Mouse (Mus musculus): ENCODE measurements at regions not wholly inside any gene's neighbourhood (a gene's known extent, or its start where the extent isn't known, plus 50 kb on each side); places are given as distances from the start of the nearest gene placed in this dataset.

DNA sequence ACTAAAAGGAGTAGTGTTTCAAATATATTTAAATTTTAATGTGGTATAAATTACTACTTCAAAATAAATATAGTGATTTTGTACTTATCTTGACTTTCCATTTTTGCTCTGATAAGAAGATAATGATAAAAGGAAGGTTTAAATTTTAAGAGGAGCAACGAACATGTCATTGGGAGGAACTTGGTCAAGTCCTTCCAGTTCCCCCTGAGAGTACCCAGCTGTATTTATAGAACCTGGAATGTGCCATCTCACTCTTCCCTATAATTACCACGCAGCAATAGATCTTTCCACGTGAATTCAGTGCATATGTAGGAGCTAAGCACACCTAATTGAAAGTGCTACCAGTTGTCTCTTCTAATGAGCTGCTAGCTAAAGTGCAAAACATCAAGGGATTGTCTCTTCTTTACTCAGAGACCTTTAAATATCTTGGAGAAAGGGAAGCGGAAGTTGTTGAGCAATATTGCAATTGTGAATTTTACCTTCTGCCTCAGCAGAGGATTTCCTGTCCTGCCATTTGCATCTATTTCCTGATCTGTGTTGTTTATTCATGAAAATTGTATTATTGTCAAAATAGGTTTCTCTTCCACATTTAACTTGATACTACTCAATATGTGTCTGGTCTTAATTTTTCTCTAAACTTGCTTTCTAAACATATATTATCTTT lies 1243.0 kb upstream of the Zeb2 start:
- no peak for DNase-seq (ENCODE audit: low spot score)

DNA sequence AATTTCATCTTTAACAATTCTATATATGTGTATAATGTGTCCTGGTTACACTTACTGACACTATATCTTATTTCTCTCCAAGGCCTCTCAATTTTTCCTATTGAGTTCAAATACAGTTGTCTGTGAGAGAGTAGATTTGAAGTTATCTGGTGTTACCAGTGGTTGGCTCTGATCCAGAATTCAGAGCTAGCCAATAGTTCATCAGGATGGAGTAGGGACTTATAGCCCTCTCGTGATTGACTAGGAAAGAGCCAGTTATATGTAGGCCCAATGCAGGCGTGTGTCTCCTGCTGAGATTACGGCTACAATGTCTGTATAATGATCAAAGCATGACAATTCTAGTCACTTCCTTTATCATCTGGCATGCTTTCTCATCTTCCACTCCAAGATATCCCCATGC lies 1241.0 kb upstream of the Zeb2 start:
- DNase-seq (ENCODE audit: low spot score) = no peak

DNA sequence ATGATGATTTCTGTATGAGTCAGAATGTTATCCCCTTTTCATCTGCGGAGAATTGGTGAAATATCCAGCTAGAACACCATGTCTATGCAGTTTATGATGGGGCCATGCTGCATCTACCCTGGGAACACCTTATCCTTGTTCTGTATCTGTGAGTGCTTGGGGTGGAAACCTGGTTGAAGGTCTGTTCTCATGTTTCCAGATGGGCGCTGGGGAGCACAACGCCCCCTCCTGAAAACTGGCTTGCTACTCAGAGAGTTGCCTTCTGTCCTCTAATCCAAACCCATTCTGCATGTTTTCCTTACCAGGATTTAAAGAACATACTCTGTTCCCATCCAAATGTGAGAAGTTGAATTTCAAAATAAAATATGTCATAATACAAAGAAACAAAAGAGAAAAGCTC lies 1239.5 kb upstream of the Zeb2 start:
- no peak for DNase-seq (ENCODE audit: low spot score)

DNA sequence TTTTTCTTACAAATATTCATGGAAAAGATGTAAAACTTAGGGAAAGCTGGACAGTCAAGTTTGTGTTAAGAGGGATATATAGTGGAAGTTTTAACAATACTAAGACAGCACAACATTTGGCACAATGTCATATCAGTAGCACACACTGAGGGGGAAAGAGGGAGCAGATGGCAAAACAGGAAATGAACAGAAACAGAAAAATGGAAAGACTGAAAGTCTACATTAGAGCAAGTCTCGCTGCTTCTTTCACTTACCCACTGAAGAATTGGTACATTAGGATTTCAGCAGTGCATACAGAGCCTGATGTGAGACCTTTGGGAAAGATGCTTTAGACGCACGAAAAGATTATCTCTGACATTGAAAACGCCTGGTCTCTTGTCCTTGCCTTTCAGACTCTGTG lies 1223.5 kb upstream of the Zeb2 start:
- no peak for DNase-seq (ENCODE audit: low spot score)

DNA sequence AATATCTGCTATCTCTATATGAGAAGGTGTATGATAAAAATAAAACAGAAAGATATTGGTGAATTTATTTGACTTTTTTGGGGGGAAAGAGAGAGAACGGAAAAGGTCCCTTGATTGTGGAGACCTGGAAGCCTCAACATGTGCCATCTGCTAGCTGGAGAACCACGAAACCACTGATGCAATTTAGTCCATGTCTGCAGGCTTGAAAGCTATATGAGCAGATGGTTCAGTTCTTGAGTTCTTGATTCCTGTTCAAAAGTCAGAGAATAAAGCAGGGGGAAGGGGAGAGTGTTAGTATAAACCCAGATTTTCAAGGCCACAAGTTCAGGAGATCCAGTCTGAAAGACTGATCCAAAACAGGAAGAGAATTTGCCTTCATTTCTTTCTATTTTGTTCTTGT lies 1199.5 kb upstream of the Zeb2 start:
- no peak for DNase-seq (ENCODE audit: low spot score)

DNA sequence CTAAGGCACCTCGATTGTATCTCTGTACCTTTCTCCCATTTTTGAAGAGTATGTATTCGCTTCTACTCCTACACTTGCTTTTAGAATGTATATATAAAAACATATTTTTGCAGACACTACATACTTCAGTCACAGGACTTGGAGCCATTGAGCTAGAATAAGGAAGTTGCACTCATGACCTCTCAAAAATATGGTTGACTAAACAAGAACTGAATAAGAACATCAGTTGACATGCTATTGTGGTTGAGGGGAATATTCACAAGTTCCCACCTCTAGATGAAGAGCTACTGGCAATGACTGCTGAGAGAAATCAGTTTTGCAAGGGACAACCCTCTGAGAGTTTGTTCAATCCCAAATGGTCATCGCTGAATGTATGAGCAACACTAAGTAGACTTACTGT lies 1198.0 kb upstream of the Zeb2 start:
- no peak for DNase-seq (ENCODE audit: low spot score)

DNA sequence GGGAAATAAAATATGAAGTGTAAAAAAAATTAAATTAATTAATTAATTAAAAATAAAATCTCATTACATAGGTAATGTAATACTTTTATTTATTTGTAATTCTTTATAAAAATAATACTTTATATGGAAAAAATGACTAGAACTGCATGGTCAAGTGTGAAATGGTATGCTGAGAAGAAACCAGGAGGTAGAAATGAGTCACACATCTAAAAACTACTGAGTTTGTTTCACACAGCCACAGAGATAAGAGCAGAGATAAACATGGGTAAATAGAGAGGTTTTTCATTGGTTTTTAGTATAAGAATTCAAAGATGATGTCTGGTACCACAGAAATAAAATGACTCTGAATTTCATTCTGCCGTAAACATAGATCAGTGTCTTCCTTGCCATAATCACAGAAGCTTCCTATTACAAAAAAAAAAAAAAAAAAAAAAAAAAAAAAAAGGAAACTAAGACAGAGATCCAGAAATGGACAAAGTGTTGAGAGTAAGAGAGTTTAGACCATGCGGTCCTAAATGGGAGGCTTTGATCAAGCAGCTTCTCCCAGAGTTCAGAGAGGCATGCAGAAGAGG lies 1190.5 kb upstream of the Zeb2 start:
- DNase-seq (ENCODE audit: low spot score) = no peak

DNA sequence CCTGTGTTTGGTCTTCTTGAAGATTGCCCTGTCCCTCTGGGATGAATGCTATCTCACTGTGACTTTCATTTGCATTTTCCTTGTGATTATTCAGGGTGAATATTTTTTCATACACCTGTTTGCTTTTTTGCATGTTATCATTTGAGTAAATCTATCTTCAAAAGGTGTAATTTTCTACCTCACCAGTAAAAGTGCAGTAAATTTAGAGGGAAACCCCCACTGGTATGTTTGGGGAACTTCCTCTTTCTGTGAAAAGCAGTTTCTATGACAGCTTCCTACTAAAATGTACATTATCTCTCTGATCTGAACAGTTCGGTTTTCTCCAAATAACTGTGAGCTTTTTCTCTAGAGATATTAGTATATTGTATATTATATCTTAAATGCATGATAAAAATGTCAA lies 1185.4 kb upstream of the Zeb2 start:
- DNase-seq (ENCODE audit: low spot score) = no peak

DNA sequence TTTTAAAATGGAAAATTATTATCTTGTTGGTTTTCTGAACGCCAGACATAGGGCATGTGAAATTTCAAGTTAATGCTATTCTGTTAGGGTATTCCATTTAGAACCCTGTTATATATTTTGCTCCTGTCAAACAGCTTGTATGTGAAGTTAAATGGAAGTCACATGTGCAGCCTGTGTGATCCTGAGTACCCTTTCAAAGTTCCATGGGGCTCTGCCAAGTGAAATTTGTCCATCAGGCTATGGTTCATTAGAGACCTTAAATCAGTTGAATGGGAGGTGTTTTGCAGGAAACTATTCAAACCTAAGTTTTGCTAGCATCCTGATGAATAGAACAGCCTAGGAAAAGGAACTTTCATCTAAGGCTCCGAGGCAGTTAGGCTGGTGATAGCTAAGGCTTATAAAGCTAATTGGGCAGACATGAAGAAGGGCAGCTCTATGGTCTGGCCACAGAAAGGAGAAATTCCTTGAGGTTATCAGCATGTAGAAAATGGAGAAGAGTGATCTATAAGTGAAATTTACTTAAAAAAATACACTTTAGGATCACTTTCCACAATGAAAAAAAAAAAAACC lies 1180.2 kb upstream of the Zeb2 start:
- DNase-seq (ENCODE audit: low spot score) = no peak

DNA sequence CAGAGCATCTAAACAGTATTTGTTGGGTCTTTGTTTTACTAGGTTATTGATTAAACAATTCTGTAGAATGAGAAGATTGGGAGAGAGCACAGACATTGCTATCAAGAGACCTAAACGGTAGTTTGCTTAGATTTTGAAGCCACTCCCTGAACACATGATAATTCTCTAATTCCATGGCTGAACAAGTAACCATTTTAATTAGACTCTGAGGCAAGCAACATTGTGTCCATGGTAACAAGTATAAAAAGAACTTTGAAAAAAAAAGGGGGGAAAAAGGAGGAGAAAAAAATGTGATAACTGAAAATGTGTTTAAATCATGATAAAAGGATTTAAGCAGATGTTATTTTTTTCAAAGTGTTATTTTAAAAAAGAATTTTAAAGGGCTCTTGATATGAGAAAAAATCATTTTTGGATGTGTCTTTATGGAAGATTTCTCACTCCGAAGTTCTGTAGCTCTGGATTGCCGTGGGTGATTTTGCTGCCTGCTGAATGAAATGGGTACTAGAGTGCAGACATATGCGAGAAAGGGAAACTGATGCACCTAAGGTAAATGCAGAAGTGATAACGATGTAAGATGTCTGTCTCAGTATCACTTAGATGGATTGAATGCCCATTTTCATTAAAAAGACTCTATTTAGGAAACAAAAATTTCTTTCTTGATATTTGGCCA lies 1166.9 kb upstream of the Zeb2 start:
- DNase-seq (ENCODE audit: low spot score) = no peak

DNA sequence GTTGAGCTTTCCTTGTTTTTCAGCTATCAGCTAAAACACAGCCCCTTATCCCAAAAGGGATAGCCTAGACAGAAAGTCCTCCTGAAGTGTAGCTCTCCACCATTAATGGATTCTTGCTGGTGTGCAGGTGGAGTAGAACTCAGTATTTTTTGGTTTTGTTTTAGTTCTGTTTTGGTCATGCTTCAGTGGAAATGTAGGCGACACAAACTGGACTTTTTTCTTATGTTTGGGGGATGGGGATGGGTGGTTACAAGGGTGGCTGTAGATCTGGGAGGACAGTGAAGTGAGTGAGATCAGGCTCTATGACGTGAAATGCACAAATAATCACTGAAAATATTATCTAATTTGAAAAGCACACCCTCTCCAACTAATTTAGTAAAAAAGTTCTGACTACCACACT lies 1163.6 kb upstream of the Zeb2 start:
- no peak for DNase-seq (ENCODE audit: low spot score)

DNA sequence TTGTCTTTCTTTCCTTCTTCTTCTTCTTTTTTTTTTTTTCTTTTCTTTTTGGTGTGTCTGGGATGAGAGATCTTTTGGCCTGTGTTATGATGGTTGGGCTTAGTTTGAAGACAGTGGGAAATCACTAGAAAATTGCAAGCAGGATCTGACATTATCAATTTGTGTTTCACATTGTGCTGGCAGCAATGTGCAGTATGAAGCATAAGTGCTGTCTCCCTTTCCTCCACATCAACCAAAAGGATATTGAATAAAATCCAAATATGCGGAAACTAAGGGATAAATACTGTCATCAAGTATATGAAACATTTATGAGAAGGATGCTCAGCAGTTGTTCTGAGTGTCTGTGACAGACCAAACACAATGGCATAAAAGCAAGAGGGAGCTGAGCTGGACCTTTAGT lies 1144.4 kb upstream of the Zeb2 start:
- no peak for DNase-seq (ENCODE audit: low spot score)

DNA sequence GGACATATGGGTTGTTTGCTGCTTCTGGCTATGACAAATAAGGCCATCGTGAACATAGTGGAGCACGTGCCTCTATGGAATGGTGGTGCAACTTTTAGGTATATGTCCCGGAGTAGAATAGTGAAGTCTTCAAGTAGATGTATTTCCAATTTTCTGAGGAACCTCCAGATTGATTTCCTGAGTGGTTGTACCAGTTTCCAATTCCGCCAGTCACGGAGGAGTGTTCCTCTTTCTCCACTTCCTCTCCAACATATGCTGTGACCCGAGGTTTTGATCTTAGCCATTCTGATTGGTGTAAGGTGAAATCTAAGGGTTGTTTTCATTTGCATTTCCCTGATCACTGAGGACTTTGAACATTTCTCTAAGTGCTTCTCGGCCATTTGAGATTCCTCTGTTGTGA lies 1134.4 kb upstream of the Zeb2 start:
- no peak for DNase-seq (ENCODE audit: low spot score)

DNA sequence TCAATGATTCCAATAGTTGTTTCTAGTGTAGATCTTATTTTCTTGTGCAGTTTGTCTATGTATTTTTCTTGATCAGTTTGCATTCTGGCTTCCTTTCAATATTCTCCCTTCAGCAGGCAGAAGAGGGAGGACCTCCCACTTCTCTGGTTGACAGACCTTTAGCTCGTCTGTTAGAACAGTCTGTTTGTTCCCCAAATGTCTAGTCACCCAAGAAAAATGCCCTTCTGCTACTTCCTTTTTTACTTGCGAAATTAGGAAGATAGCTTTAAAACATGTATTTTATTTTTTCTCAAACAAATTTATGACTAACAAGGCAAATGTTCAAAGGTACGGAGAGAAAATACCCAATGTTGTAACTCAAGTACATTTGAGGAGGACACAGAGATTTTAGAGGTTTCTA lies 1128.5 kb upstream of the Zeb2 start:
- no peak for DNase-seq (ENCODE audit: low spot score)

DNA sequence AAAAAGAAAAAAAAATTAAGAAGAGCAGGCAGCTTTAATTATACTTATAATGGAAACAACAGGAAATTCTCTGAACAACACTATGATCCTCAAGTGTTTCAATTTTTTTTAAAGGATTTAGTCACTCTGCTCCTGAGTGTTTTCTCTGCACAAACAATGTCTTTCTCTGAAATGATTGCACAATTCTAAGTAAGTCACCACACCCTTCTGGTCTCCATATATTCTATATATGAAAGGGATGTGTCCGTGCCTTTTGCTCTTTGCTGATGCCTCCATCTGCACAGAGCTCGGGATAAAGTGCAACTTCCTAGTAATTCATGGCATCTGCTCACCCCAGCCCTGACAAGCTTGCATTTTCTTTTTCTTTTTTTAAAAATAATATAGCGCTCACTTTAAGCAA lies 1127.5 kb upstream of the Zeb2 start:
- DNase-seq (ENCODE audit: low spot score) = no peak

DNA sequence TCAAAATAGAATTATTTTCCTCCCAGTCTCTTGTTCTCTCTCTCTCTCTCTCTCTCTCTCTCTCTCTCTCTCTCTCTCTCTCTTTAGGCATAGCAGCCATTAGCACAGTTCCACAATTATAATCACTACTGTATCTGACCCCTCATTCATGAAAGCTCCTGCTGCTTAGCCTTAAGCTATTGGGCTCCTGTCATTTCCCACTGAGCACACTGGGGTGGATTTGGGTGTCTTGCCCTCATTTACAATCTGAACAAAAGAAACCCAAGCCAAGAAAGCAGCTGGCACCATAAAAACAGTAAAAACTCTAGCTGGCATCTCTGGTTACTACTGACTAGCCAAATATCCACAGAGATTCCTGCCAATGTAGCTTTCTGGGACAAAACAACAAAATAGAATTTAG lies 1125.6 kb upstream of the Zeb2 start:
- DNase-seq (ENCODE audit: low spot score) = no peak

DNA sequence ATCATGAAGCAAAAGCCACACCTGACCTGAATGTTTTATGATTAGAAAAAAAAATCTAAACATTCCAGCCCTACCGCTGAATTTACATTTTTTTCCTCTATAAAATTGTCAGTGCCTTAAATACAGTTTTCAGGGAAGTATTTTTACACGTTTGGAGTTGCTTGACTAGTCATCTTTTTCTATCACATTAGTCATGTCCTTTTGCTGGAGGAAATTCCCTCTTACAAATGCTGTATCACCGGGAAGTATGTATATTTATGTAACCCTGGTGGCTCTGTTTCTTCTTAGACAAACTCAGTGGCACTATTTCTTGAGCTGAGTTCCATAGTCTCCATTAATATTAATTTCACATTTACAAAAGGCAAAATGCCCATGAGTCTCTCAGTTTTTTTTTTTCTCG lies 1122.7 kb upstream of the Zeb2 start:
- DNase-seq (ENCODE audit: low spot score) = no peak

DNA sequence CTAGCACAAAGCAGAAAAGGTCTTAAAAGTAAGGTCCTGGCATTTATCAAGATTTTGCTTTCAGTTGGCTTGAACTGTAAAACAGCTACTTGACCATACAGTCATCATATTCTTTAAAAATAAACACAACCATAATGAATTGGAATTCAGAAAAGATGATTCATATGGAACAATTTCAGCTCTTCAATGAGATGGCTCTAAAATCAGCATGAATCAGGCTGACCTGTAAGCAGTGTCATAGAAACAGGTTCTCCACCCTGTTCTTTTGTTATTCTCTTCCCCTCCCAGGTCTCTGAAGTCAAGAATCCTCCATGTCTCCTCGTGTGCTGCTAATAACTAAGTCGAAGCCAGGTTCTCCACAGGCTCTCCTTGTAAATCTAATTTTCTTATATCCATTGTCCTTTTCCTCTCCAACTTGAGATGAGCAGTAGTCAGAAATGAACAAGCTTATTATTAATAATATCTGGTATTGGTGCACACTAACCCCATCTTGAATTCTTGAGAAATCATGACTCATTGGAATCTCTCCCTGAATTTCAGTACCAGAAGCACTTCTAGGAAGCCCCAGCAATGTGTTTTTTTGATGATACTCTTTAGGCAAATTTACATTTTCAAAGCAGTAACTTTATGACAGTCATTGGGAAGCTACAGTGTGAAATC lies 1113.7 kb upstream of the Zeb2 start:
- DNase-seq (ENCODE audit: low spot score) = no peak

DNA sequence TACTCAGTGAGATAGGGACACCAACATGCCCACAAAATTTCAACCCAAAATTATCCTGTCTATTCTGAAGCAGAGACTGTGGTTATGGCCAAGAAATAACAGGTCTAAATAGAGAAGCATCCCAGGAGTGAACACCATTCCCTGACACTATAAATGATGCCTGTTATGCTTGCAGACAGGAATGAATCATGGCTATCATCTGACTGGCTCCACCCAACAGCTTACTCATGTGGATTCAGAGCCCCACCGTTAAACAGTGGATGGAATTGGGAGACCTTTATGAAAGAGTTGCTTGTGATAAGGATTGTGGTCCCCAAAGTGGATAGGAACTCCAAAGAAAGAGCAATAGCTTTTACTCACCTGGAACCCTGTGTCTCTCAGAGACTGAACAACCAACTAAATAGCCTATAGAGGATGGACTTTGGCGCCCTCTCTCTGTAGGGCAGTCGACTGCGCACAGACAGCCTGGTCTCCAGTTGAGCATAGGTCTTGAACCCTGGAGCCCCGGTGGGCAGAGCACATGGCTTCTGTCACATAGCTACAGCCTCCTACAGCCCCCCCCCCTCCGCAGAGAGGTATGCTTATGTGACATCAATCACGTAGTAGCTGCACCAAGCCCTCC lies 1101.3 kb upstream of the Zeb2 start:
- no peak for DNase-seq (ENCODE audit: low spot score)

DNA sequence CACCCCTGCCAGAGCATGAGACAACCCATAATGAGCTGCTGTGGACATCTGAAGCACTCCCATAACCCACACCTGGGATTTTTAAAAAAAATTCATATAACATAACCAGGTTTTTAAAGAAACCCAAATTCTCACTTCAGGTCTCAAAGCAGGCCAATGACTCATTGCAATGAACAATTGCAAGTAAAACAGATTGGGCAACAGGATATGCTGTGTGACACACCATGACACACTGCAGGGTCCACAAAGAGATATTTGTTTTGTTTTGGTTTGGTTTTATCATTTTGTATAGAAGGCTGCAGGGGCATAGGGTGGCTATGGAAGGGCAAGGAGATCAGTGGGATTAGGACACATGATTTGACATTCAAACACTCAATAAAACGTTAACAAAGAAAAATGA lies 1082.1 kb upstream of the Zeb2 start:
- no peak for DNase-seq (ENCODE audit: low spot score)

DNA sequence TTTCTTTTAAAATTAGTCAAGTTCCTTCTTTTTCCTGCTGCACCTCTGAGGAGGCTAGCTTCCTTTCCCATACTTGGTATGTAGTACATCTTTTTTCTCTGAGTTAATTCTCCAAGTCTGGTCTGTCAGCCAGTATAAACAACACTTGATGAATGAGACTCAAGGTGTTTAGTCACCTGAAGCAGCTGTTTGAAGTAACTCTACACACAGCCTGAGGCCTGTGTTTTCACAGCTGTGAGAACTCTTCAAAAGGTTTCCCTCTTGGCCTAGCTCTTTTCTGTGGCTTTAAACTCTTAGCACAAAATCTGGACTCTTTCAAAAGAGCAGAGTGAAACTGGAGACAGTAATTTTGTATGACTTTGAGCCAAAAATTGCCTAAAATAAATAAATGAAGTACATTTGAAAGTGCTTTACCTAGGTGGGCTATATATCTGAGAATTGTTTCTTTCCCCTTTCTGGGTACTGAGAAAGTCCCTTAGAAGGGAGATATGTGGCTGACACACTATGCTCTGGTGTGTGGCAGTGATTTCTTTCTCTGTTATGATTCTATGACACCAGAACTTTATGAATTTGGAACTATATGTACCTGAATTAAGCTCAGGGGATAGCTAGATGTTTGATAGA lies 1070.2 kb upstream of the Zeb2 start:
- DNase-seq (ENCODE audit: low spot score) = no peak

DNA sequence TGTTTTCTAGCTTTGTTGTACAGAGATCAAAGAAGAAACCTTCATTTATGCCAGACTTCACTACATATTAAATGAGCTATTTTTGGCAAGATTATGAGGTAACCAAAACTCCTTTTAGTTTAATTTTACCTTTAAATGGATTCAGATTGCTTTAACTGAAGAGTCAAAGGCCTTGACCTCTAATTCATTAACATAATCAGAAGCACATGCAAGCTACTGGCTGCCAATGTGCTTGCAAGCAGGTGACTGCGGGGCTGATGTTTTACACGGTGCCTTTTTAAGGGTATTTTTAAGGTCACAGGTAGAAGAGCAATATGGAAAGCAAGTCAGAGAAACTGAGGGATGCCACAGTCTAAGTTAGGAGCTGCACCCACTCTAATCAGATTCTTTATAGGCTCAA lies 1066.0 kb upstream of the Zeb2 start:
- DNase-seq (ENCODE audit: low spot score) = no peak

All from testis, postnatal 10 days (tissue).